Mouse (Mus musculus) heart, adult 9 months (tissue): ENCODE measurements around the gene Tmtc3.
"Not testable (repeated sequence)": the region's sequence is repeated elsewhere in the genome, so short reads cannot be mapped to it uniquely, and the experiment has no call there.

Source experiments
- DNase-seq, 2 experiments: peaks; one replicate each; pipeline ENCODE4 v3.0.0; 2022; ENCODE audit warnings: low spot score in 2 of 2

Gene Tmtc3

DNA sequence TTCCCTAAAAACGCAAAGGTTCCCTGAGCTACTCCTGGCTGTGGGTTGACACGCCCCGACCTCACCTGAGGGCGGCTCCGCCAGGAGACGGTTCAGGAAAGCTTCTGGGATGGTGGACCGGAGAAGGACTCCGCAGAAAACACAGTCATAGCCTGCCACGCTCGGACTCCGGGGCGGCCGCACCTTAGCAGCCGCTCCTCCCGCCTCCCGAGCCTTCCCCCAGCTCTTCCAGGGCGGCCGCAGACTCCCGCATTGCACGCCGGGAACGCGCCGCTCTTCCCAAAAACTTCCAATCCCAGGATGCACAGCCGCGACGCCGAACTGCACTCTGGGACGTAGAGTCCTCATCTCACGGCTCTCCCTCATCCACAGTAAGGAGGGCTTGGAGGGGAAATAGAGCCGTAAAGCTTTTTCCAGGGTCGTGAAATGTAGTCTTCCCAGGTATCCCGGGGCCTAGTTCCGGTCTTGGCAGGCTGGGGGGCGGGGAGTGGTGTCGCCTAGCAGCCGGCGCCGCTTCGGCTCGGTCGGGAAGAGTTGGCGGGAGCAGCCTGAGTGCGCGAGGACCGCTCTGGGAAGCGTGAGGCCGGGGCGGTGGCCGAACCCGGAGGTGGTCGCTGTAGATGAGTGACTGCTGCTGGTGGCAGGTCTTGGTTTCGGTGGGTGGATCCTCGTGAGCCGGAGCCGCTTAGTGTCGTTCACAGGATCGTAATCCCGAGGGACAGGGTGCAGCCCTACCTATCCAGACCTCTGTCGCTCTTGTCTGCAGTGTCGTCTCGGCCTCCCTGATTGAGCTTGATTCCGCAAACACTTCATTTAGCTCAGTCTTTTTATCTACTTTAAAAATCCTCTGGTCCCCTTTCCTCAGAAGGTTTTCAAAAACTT, at the start of gene Tmtc3, which contains the start of gene Cep290:
Tmtc3 (minus strand) TSS at position 254 of the 882 bp plus-strand sequence.
Cep290 (plus strand) TSS at position 462 of the 882 bp plus-strand sequence.
- DNase-seq = peak; percentile 97 to 98

- no peak for DNase-seq
Measured at GRCm38 (mm10) chr10:100524499-100525390, 37.6 kb upstream of the Tmtc3 start.

DNA sequence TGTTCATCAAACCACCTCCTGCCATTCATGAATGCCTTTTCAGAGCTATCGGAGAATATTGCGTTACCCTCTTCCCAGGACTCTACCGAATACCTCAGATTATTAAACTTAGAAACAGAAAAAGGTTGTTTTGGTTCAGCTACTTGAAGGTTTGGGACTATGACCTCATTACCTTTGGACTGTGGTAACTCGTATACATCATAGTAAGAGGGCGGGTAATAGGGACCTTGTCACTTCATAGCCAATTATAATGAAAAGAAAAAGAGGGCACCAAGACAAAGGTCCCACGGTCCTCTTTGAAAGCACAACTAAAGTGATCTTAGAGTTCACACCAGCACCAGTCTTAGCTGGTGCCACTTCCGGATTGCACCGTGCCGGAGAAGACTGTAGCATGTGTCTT, 35.2 kb upstream of the Tmtc3 start:
- no peak for DNase-seq

DNA sequence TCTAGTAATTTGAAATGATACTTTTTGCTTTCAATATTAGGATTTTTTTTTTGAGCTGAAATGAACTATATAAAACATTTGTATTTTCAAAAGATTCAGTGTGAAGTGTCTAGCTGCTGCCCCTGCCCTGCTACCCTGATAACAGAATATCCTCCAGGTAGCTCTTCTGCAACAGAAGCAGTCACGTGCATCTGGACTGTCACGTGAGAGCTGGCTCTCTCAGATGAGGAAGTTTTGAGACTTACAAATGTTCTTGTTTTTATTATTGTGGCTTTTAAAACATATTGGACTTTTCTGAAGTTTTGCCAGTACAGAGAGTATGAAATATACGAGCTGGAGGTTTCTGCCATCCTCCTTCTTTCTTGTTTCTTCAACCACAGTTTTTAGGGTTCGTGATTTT, 34.5 kb upstream of the Tmtc3 start:
- DNase-seq = no peak

DNA sequence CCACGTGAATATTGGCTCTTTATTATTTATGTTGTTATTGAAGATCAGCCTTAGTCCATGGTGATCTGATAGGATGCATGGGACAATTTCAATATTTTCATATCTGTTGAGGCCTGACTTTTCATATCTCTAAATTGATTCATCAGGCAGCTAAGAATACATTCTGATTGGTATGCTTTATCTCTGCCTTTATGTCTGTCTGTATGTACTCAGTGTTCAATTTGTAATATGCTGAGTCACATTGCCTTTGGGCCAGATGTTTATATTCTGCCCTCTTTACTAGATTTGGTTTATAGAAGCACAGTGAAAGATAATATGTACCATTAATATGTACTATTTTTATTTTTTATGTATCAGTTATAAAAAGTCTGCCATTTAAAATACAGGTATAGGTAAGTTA, 21.0 kb upstream of the Tmtc3 start:
- no peak for DNase-seq

DNA sequence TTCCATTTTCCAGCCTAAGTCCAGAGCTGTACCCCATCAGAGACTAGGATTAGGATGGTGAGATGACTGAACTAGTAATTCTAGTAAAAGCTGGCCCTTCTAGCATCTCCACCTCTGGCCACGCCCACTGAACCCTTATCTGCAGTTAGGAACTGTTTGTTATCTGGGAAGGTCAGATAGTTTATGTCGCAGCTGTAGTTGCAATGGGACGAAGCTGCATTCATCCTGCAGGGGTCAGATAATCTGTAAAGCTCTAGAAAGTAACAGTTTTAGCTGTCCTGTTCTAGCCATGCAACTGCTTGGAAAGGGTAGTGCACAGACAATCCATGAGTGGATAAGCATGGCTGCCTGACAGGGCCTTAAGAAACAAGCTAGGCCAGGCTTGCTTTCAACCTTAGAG, 11.2 kb upstream of the Tmtc3 start:
- no peak for DNase-seq

DNA sequence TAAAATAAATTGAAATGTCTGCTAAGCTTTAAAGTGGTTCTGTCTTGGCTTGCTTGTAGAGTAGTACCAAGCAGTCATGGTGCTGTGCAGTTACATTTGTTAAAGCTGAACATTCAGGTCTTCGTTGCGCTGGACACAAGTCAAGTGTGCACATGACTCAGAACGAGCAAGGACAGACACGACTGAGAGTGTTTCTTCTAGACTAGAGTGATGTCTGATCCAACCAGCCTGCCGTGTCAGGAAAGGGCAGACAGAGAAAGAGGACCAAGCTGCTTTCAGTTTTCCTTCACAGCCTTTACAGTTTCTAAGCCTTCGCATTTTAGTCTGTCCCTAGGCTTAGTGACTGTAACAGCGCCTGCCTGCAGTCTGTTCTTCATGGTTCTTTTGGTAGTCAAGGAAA, 4.8 kb upstream of the Tmtc3 start:
- DNase-seq = no peak

DNA sequence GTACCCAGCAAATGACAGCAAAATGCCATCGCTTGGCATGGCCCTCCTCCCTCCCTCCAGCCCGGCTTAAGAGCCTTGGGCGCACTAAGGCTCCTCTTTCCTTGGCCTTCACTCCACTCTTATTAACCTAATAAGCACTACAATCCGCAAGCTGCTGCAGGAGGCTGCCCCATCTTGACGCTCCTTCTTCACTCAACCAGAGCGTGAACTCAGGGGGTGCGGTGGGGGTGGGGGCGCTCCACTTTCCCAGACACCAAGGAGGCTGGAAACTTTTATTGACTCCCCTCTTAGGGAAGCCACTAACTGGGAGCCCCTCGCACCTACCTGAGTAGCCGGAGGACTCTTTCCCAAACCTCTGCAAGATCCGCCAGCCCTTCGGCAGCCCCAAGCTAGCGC, 451 bp downstream of the Tmtc3 start:
- DNase-seq = no peak

DNA sequence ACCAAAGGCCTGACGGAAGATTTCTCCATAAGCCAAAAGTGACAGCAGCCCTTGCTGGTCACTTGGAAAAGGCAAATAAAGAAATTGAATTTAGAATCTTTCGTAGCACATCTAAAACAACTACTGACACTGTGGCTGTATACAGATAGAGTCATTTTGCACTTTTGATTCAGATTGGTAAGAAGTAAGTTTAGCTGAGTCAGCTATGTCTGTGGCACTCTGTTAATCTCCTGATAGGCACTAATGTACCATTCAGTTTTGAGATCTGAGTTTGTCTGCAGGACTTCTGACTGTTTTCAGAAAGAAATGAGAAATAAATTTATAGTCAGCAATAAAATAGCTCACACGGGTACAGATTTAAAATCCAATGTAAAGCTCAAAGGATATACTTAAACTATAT, 7.6 kb downstream of the Tmtc3 start:
- DNase-seq = no peak

DNA sequence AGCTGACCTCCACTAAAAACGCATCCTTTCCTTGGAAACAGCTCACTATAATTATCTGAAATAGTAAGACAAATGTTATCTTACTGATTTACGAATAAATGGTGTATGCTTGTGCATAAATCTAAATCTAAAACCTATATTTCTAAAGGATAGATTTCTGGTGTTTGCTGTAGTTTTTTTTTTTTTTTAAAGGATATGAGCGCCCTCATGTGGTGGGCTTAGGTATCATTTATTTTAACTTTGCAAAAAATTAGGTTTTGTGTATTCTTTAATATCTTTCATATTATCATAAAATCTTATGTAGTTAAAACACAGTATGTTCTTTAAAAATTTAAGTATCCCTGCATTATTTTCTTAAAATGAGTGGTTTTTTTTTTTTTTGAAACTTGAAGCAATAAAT, 12.1 kb downstream of the Tmtc3 start:
- DNase-seq = no peak

DNA sequence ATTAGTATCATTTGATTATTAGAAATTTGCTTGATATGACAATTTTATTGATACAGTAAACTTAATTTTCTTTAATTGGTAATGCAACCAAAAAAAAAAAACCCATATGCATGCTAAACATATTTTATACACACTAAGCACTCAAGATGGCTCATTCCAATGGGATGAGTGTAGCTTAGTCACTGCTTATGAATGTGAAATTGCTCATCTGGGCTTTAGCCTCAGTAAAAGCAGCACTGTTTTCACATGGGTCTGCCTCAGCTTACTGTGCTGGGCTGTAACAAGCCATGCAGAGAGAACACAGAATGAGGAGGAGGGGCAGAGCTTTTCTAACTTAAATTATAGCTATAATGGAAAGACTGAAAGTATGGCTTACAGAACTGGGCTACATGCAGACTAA, 26.6 kb downstream of the Tmtc3 start:
- no peak for DNase-seq

GRCm38 (mm10) chr10:100449394-100449793, 37.8 kb downstream of the Tmtc3 start:
- DNase-seq = no peak

- peak; percentile 35 to 38 for DNase-seq
Measured at GRCm38 (mm10) chr10:100427592-100427991, 59.6 kb downstream of the Tmtc3 start.

DNA sequence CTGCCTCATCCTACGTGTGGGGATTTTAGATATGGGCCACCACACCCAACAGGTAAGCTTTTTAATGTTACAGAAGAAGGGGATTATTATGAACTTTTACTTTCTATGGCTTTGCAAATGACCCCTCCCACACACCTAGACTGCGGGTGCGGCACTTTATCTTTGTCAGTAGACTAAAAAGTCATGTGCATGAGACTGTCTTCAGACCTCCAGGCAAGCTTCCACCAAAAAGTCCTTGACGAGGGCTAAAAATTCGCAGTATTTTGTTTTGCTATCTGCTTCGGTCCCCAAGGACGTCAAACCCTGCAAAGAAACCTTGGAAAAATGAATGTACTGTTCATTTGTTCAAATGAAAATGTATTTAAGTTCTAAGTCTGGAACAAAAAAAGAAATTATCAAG, 71.6 kb downstream of the Tmtc3 start:
- DNase-seq = no peak

DNA sequence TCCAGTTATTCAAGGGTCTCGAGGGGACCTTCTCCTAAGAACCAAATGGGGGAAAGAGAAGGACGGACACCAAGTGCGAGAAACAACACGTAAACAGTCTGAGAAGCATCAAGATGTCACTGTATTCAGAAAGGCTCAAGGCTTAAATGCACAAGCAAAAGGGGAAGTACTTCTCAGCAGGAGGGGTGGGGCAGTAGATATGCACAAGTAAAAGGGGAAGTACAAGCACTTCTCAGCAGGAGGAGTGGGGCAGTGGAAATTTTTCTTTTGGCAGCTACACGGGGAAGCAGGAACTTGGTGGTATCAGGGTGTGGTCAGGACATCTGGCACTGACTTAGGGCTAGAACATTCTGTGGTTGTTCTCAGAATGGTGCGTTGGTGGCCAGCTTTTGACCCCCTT, 84.8 kb downstream of the Tmtc3 start:
- not testable (repeated sequence) for DNase-seq
